Mouse (Mus musculus) lung, adult 2 months (tissue): ENCODE results near the gene Gna15.

Experiments
- CTCF ChIP-seq: fragments of 200-500 bp; IDR thresholded peaks from 2 replicates; pipeline ENCODE4 v1.5.1; 2011; ENCODE audit warnings: mild to moderate bottlenecking, low read length, control low read depth; ENCODE audit not compliant: insufficient read depth
- POLR2A ChIP-seq: fragments of 200-500 bp; IDR thresholded peaks from 2 replicates; pipeline ENCODE4 v1.6.1; 2011; ENCODE audit warnings: low read depth, mild to moderate bottlenecking, control low read depth, low read length, borderline replicate concordance; ENCODE audit errors: extremely low read depth

DNA sequence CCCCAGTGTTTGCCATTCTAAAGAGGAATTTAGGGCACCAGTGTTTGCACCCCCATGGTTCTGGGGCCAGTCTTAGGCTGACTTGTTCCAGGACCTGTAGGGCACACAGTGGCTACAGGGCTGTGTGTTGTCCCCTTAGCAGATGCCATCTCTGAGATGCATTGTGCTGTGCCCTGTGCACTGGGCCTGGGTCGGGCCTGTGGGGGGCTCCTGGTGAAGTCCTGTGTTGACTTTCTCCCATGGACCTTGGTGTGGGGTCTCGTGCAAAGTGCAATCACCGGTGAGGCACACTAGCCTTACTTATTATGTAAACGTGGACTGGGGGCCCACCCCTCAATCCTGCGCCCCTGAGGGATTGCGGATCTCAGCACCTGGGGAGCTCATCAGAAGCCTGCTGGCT is 38.4 kb upstream of the Gna15 start:
- TF ChIP-seq POLR2A (no peak), CTCF (no peak)
